Mouse (Mus musculus): ENCODE data around the gene Kalrn. TPM values are rescaled to one million over a fixed set of nuclear protein-coding genes. Genes with fewer than 3 reads are reported as not detected.

The Kalrn gene
- total RNA-seq, 2 experiments from 2014 or later, result 22.6 to 24.6 TPM

DNA sequence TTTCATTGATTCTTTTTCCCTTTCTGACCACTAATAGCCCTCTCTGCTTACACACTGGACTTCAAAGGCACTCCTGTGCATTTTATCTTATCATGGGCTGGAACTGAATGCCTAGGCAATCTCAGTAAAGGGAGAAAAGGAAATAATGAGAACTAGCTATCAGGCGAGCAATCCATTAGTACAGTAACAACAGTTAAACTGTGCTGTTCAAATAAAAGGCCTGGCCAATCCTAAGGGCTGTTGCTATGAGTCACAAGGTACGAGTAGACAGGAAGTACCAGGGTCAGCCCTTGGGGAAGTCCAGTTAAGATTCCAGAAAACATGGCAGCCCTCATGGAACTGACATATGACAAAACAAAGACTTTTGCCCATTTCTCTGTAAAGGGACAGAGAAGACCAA is 302.7 kb downstream of the Kalrn start:
- no peak for DNase-seq (ENCODE audit: low spot score in 2 of 2)

DNA sequence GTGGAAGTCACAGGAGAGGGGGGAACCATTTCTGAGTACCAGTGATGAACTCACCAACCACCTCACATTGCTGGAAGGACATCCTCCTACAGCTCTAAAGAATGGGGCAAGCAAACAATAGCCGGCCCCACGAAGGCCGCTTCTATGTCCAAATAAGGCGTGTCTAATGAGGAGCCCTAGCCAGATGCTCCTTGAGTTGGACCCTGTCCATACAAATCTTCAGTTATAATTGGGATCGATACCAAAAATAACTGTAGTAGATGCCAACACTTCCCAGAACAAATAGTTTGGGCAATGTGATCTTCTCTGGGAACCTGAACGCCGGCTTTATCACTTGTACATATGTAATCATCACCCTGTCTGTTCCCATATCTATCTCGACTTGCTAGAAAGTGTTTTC is 303.7 kb downstream of the Kalrn start:
- DNase-seq (ENCODE audit: low spot score in 2 of 2), result no peak

DNA sequence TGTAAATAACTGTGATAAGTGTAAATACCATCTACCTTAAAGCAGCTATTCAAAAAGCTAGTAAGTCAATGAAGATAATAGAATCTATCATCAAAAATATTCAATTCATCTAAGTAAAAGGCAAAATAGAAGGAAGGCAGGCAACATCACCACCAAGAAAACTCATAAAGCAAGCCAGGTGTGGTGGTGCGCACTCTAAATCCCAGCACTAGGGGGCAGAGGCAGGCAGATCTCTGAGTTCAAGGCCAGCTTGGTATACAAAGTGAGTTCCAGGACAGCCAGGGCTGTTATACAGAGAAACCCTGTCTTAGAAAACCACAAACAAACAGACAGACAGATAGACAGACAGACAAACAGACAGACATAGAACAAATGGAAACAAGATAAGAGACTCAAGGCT is 305.6 kb downstream of the Kalrn start:
- DNase-seq (ENCODE audit: low spot score in 2 of 2), result no peak

DNA sequence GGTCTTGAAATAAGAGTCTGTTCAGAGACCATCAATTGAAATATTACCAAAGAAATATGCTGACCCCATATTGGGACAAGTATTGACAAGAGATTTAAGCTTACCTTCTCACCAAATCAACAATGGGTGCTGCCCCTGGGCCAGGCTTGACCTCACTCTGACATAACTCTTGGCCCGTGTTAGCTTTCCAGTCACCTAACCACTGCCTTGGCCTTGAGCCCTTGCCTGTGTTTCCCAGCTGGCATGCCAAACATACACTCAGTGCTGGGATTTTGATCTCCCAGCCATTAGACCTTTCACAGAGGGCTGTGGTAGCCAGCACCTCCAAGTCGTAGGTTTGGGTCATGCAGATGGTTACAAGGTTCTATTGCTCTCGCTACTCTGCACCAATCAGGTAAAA is 308.7 kb downstream of the Kalrn start:
- DNase-seq (ENCODE audit: low spot score in 2 of 2), result no peak

DNA sequence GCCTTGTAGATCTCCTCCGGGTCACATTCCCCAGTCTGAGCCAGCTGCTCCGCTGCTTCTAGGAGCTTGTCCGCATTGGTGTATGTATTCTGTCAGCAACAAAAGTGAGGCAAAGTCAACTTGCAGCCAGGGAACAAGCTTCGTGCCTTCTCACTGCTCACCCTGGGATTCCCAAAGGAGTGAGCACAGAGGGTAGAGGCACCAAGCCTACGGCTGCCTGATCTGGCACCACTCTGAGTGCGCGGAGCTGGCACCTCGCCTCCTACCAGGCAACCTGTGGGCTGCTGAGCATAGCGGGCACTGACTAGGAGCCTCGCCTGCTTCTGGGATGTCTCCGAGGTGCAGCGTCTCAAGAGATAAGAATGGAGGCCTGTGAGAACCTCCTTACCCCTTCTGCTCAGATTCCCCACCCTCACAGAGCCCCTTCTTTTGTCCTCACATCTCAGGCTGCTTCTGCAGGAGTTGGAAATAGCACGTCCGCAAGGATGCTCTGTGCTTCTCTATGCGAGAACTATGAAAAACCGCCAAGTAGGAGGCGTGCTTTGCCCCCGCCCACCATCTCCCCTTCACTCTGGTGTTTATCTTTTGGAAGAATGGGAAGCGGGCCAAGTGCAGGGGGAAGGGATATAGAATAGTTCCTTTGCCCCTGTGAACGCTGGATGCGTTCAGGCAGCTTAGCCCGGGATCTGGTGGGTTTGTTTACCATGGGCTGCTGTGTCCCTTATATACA is 310.4 kb downstream of the Kalrn start:
- no peak for DNase-seq (ENCODE audit: low spot score in 2 of 2)

DNA sequence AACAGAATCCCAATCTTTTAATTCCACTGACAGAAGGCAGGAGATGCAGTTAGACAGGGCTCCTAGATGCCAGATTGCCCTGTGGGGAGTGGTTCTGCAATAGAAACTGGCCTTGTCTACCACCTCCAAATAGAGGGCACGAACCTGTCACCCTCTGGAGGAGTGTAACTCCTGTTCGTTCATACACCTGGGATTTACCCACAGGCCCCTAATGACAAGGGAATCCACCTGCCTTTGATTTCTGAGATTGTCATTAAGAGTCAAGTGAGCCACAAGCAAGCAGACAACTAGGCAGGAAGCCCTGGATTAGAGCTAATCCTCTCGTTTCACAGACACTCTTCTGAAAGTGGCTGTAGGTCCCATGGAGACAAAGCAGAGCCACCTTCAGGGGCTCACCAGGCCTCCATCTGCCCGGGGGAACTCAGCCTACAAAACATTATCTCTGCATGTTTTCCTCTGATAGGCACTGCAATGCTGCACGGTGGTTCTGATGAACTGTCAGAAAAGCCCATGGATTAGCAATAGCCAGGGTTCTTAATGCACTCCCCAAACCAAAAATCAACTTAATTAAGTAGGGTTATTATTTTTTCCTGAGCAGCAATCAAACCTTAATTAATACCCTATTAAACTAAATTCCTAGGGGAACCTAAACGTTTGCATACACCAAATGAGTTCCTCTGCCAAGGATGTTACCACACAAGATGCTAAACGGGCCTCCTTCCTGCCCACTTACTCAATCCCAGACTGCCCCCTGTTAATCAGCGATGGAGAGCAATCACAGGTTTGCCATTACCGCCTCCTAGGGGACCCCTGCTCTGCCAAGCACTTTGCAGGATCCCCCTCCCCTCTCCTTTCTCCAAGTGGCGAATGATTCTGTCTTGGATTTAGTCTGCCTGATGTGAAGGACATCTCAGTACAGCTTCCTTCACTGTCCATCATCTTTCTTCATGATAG is 312.1 kb downstream of the Kalrn start:
- no peak for DNase-seq (ENCODE audit: low spot score in 2 of 2)

DNA sequence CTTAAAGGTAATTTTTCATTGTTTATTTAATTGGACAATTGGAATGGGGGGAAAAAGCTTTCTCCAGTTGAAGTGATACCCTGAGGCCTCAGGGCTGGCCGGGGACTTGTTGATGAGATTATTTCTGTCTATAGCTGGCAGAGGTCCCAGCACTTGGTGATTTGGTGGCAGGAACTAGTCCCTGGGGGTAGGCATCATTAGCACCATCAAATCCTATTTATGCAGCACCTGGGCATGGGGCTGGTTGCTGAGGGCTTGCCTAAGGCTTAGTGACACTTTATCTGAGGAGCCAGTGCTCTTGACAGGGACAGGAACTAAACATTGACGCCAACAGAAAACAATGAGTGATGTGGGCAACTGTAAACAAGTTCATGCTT is 318.7 kb downstream of the Kalrn start:
- no peak for DNase-seq (ENCODE audit: low spot score in 2 of 2)

DNA sequence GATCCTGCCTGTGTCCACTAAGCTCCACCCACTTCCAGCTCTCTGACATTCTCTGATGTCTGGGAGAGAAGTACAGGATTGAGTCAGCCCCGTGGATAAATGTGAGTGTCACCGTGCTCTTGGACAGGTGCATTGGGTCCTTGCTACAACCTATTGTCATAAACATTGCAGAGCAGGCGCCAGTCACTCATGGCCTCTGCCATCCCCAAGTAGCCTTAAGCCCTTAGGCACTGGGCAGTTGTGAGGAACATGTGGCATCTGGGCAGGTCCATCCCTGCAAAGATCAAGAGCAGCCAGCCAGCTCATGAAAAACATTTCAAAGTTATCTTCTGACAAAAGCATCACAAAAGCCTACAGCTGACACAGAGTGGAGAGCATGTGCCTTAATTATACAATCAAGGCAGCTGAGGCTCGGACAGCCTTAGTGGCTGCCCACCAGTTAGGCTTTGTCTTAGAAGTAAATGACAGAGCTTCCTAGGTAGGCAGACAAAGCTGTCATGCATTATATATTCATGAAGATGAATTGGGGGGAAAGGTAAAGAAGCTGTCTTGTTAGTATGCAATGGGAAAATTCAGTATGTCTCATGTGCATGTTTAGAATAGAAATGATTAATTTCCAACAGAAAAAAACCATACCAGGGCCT is 319.2 kb downstream of the Kalrn start:
- no peak for DNase-seq (ENCODE audit: low spot score in 2 of 2)

DNA sequence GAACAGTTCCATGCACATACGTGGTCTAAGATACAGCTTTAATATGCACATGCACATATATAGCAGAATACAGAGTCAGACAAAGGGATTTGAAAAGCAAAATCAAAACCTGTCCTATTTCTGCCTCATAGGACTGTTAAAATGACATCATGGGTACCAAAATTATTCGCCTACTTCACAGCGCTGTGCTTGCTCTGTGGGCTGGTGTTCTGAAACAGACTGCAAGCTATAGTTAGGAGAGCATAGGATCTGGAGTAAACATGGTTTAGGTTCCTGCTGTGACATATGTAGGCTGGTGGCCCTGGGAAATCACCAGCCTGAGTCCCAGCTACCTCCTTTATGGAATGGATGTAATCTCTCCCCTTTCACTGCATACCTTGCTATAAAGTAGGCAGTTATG is 320.7 kb downstream of the Kalrn start:
- DNase-seq (ENCODE audit: low spot score in 2 of 2), result no peak

DNA sequence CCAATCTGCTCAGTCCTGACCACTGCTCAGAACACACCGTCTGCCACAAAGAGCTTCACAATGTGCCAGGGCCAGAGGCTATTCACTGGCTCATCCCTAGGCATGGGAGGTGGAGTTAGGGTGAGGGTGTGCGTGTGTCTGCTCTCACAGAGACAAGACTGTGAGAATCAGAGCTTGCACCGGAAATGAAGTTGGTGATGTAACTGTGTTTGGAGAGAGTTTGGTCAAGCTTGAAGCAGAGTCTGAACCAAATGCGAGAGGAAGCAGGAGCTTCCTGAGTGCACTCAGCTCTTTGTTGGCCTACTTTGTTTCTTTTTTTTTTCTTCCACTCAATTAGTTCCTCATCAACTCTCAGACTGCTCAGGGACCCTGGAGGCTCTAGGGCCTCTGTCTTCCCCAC is 325.1 kb downstream of the Kalrn start:
- DNase-seq (ENCODE audit: low spot score in 2 of 2), result no peak

DNA sequence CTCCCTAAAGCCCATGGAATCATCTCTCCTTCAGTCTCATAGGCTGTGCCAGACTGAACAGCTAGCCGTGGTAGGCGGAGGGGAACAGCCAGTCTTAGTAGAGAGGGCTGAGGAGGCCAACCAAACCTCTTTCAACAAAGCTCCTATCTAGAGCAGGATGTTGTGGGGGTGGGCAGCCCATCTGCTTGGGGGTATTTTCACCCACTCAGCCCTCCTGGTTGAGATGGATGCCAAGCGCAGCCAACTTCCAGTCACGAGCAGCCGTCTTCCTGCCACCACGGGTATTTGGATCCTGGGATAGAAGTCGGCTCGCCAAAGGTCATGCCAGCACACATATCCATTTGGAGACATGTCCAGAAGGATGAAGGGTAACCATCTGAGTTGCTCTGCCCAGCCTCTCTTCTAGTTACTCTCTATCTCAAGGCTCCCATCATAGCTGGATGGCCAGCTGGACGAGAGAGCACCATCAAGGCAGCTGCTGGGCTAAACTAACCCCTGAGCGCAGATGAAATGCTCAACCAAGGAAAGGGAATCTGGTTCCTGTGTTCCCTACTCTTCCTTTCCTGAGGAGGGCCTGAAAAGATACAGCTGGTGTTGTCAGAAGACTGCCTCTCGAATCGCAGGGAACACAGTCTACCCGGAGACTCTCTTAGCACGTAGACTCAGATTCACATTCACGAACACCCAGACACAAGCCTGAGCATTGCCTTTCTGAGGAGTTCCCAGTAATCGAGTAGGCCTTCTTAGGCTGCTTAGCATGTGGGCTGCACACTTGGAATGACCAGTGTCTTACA is 331.2 kb downstream of the Kalrn start:
- DNase-seq (ENCODE audit: low spot score in 2 of 2), result no peak

DNA sequence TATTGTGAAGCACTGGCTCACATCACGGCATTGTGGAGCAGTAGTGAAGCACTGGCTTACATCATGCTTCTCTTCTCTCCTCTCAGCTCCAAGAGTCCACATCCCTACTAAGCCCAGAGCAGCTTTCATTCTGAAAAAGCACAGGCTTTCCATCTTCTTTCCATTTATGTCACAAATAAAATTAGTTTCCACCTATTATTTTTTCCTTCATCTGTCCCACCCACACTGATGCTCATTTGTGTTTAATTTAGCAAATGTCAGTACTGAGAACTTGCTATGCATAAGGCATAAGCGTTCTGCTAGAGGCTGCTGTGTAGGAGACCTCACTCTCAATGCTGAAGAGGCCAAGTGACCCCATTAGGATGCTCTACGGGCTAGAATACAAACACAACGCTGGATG is 333.7 kb downstream of the Kalrn start:
- no peak for DNase-seq (ENCODE audit: low spot score in 2 of 2)

DNA sequence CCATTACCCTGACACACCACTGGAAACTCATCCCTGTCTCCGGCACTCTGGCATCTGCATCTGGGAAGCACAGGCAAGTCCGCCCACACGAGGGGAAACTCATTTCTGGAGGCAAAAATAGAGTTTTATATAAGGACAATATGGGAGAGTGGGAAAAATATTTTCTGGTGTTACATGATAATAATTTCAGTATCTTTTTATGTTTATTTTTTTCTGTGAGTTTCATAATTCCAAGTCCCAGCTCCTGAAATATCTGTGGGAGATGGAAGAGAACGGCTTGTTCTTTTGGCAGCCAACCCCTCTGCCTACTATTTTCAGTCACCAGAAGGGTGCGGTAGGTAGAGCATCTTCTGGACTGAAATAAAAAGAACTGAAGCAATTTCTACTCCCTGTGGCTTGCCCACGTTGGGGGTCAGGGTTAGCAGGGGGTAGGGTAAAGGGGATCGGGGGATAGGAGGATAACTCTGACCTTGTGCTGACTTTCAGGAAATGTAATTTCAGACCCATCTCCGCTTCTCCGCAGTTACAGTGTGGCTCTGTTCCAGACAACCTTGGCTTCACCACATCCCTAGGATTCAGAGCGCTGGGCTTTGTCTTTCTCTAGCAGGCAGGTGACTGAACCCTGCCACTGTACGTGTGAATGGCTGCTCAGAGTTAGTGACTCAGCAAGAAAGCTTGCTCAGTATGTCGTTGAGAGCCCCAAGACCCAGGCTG is 336.3 kb downstream of the Kalrn start:
- DNase-seq (ENCODE audit: low spot score in 2 of 2), result no peak

DNA sequence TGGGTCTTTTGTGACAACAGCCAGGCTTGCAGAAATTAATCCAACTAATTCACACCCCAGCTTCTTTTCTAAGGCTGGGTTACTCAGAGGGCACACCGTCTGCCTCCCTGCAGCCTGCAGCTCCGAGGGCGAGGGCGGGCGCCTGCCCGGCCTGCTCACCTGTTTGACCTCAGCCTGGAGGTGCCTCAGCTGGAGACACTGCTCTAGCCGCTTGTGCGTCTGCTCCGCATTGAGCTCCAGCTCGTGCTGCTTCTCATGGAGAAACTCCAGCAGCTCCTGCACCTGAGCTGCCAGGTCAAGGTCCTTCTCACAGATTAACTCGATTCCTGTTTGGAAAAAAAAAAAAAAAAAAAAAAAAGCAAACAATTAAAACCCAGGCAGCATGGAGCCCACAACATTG is 338.2 kb downstream of the Kalrn start:
- DNase-seq (ENCODE audit: low spot score in 2 of 2), result no peak

DNA sequence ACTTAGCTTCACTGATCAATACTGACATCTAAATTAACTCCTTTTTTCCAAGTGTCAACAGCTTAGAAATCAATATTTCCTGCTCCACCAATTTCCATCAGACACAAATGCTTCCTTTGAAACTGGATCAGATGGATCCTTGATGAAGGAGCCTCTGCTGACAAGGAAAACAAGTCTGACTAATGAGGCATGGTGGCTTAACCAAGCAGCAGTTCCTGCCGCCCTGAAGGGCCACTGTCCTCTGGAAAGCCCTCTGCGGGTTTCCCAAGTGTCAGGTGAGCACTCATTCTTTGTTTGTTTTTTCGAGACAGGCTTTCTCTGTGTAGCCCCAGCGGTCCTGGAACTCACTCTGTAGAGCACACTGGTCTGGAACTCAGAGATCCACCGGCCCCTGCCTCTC is 341.4 kb downstream of the Kalrn start:
- DNase-seq (ENCODE audit: low spot score in 2 of 2), result no peak

DNA sequence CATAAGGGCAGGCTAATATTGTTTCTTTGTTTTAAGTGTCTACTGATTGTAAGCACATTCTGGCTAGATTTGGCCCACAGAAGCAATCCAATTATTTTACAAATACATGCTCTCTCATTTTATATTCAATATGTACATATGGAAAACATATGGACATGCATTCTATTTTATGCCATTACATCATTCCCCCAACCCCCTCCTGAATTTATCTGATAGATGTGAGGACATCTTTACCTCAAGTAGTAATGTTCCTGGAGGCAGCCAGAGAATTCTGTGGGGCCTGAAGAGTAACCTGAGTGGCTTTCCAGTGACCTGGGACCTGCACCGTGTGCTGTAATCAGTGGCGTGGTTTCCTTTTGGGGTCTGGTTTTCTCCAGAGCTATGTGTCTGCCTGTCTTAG is 342.2 kb downstream of the Kalrn start:
- DNase-seq (ENCODE audit: low spot score in 2 of 2), result no peak

DNA sequence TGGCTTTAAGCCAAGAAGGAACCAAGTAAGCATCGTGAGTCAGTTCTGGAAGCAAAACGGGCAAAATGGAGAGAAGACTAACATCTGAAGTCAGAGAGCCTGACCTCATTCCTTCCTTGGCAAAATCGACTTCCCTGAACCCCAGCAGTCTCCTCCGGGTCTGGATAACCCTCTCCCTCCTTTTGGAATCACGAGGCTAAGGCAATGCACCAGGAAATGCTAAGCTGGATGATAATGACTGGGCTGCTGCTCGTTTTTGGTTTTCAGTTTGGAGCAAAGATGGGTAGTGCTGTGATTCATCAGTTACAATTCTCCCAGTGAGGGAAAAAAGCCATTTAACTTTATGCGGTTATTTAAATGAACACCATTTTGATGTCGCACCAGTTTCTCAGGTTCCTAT is 344.0 kb downstream of the Kalrn start:
- DNase-seq (ENCODE audit: low spot score in 2 of 2), result no peak

DNA sequence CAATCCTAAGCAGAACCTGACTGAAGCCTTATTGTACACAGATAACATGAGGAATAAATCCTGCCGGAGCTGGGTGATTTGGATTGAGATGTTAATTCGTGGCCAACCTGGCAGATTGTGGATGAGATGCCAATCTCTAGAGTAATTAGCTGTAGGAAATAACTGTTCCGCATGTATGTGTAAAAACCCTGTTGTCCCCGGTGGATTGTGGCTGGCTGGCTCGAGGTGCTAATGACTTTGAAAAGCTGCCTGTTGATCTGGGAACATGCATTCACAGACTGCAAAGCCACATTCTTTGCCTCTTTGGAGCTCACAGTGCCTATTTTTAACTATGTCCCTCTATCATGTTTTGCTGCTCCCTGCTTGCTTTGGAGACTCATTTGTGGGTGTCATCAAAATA is 344.7 kb downstream of the Kalrn start:
- DNase-seq (ENCODE audit: low spot score in 2 of 2), result no peak

DNA sequence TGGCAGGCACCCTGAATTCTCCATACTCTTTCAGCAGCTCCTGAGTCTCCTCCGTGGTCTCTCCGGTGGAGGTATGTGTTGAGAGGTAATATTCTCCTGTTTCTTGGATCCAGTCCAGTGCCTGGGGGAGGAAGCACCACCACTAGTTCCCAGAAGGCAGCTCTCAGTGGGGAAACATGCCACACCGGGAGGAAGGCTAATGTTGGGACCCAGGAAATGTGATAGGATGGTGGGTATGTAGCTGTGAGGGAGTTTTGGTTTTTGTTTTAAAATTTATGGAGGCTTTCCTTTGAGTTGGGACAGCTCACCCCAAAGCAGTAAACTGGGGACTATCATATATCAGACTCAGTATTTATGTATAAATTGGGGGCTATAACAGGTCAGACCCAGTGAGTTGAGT is 361.2 kb downstream of the Kalrn start:
- DNase-seq (ENCODE audit: low spot score in 2 of 2), result no peak

DNA sequence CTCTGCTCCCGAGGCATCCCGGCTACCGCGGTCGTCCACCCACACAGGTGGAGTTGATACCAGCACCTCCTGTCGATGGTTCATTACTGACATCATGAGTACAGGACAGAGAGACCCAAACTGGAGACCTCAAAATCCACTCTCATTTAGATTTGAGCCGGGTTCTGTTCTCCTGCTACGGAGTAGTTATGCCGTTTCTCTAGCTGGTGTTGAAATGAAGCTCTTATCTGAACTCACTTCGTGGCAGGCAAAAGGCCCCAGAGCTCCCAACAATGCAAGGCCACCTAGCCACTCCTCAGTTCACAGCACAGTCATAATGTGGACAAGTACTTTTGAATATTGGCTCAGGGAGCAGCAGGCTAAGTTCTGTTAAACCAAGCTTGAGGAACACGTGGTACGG is 362.1 kb downstream of the Kalrn start:
- DNase-seq (ENCODE audit: low spot score in 2 of 2), result no peak

DNA sequence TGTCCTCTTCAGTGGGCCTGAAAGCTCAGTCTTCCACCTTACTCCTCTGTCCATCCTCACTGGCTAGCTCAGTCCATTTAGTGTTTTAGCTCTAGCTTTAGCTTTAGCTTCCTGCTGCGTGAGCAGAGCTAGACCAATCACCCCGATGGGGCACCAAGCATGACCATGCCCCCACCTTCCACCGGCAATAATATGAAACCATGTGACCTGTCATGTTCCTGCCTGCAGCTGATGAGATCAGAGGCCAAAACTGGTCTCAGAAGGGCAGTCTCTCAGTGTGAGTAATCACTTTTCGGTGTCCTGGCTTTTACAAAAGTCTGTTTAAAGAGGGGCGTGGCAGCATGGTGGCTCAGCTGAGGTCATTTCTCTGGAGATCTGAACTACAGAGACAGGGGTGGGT is 364.6 kb downstream of the Kalrn start:
- no peak for DNase-seq (ENCODE audit: low spot score in 2 of 2)
